Mouse (Mus musculus) hindbrain, embryonic 15.5 days (tissue): ENCODE data around the gene Erfe. TPM values are rescaled to one million over a fixed set of nuclear protein-coding genes. Genes with fewer than 3 reads are reported as not detected.

Experiments
- ATAC-seq: fragments of 200-750 bp; cut with Nextera tagmentation; 2 replicates; pipeline ENCODE4 v1.8.0; 2017; ENCODE audit warnings: low read depth, moderate number of reproducible peaks, moderate TSS enrichment; ENCODE audit not compliant: low FRiP score
- H3K27ac ChIP-seq: fragments of 300-500 bp; sonication (generic); replicated peaks from 2 replicates; pipeline ENCODE4 v1.5.1; 2015; ENCODE audit warnings: mild to moderate bottlenecking, inconsistent platforms
- H3K27me3 ChIP-seq: fragments of 300-500 bp; sonication (generic); 2 replicates; pipeline ENCODE4 v1.6.1; 2015; ENCODE audit warnings: control low read depth, inconsistent platforms
- H3K36me3 ChIP-seq: fragments of 300-500 bp; sonication (generic); 2 replicates; pipeline ENCODE4 v1.6.1; 2015; ENCODE audit warnings: control low read depth, inconsistent platforms
- H3K4me1 ChIP-seq: fragments of 300-500 bp; sonication (generic); replicated peaks from 2 replicates; pipeline ENCODE4 v1.6.1; 2015; ENCODE audit warnings: control low read depth, inconsistent platforms
- H3K4me2 ChIP-seq: fragments of 300-500 bp; sonication (generic); 2 replicates; pipeline ENCODE4 v1.6.1; 2015; ENCODE audit warnings: moderate library complexity, mild to moderate bottlenecking, inconsistent platforms
- H3K4me3 ChIP-seq: fragments of 300-500 bp; sonication (generic); 2 replicates; pipeline ENCODE4 v1.5.1; 2015; ENCODE audit warnings: mild to moderate bottlenecking, inconsistent platforms
- H3K9ac ChIP-seq: fragments of 300-500 bp; sonication (generic); 2 replicates; pipeline ENCODE4 v1.6.1; 2015; ENCODE audit warnings: inconsistent platforms
- H3K9me3 ChIP-seq: fragments of 300-500 bp; sonication (generic); 2 replicates; pipeline ENCODE4 v1.6.1; 2016; ENCODE audit warnings: control low read depth, inconsistent platforms
- WGBS: fragments of 180-500 bp; shearing (Covaris S2); methylation state at CpG from one replicate; pipeline ENCODE4 v1.1.7; 2015; 5-methylcytosine and 5-hydroxymethylcytosine counted together
- polyA plus RNA-seq: library from polyadenylated mRNA; unstranded; fragments of >200 nt; fragmentation: Nextera tagmentation; extraction: Ambion mirVana; gene quantifications from 2 replicates; pipeline ENCODE4 v1.2.1, GENCODE M21; 2015

Gene Erfe
- polyA plus RNA-seq, 1 experiment from 2014 or later, result 0.54 TPM

GRCm38 (mm10) chr1:91413898-91414594 is 47.8 kb downstream of the Erfe start, which contains the start of gene Hes6:
Gene Hes6 (minus strand): TSS chr1:91414038.
- H3K27me3 ChIP-seq, result no peaks in the 10 kb centered on the region
- H3K9ac ChIP-seq, result peak within 1 kb of the TSS; percentile 73
- H3K4me2 ChIP-seq, result peak within 1 kb of the TSS; percentile 94
- H3K9me3 ChIP-seq, result no peaks in the 10 kb centered on the region
- peak within 1 kb of the TSS; percentile 77 for H3K4me3 ChIP-seq
- under 1% methylated on average over 39 of the region's 39 CpGs for WGBS
- 0 out of 2 replicates have a peak, but pooled peaks cover 6% of the 10 kb centered on the region for H3K36me3 ChIP-seq
- peak within 1 kb of the TSS; percentile 91 for H3K27ac ChIP-seq
- peak; percentile 66 for ATAC-seq
- H3K4me1 ChIP-seq, result peaks cover 35% of the 10 kb centered on the region

- Histone ChIP-seq H3K9me3 (no peaks in the 10 kb centered on the region), H3K27ac (peak overlapping the region; percentile 91), H3K4me3 (no peak overlapping the region), H3K9ac (no peak overlapping the region), H3K27me3 (no peaks in the 10 kb centered on the region), H3K36me3 (0 out of 2 replicates have a peak, but pooled peaks cover 9% of the 10 kb centered on the region), H3K4me1 (peaks cover 35% of the 10 kb centered on the region), H3K4me2 (peak overlapping the region; percentile 94)
- ATAC-seq, result no peak
- WGBS, result 33% methylated on average over 4 of the region's 4 CpGs
Measured at GRCm38 (mm10) chr1:91414903-91415302, 48.7 kb downstream of the Erfe start.

DNA sequence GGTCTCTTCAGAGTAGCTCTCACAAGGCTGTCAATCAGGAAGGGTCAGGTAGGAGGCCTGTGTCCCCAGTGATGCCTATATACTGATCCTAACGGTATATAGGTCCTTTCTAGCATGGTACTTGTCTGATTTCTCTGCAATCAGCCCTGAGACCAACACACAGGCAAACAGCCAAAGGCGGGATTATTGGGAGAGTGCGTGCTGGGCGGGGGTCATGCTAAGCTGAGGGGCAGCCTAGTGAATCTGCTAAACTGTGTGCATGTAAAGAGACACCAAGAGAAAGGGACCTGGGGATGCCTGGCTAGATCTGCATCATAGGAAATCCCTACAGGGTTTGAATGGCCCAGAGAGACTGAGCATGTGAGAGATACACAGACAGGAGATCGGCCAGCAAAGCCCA is 49.1 kb downstream of the Erfe start:
- no peaks in the 10 kb centered on the region for H3K9me3 ChIP-seq
- H3K27ac ChIP-seq, result peak overlapping the region; percentile 91
- H3K4me3 ChIP-seq, result no peak overlapping the region
- H3K9ac ChIP-seq, result no peak overlapping the region
- 52% methylated on average over 5 of the region's 5 CpGs for WGBS
- peaks cover 35% of the 10 kb centered on the region for H3K4me1 ChIP-seq
- H3K27me3 ChIP-seq, result no peaks in the 10 kb centered on the region
- no peak for ATAC-seq
- 0 out of 2 replicates have a peak, but pooled peaks cover 13% of the 10 kb centered on the region for H3K36me3 ChIP-seq
- no peak overlapping the region for H3K4me2 ChIP-seq

DNA sequence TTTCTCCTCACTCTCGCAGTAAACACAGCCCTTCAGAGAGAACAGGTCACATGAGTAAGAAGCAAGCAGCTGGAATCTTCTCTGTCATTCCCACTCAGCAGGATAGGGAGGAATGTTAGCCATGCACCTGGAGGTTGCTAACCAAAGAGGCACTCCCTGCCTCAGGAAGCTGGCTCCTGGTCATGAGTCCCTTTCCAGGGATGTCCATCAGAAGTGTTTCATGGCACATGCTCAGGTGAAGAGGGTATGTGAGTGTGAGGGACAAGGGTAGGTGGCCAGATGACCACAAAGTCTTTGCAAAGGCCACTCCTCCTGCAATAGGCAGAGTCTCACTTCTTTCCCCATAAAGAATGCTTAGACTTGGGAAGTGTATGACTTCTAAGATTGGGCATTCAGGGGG is 51.8 kb downstream of the Erfe start:
- Histone ChIP-seq H3K27me3 (no peaks in the 10 kb centered on the region), H3K4me2 (no peak overlapping the region), H3K27ac (no peak overlapping the region), H3K9ac (no peak overlapping the region), H3K4me1 (peaks cover 22% of the 10 kb centered on the region), H3K36me3 (0 out of 2 replicates have a peak, but pooled peaks cover 13% of the 10 kb centered on the region), H3K9me3 (no peaks in the 10 kb centered on the region), H3K4me3 (no peak overlapping the region)
- ATAC-seq, result no peak
- WGBS, result 79% methylated on average over 1 of the region's 1 CpGs

DNA sequence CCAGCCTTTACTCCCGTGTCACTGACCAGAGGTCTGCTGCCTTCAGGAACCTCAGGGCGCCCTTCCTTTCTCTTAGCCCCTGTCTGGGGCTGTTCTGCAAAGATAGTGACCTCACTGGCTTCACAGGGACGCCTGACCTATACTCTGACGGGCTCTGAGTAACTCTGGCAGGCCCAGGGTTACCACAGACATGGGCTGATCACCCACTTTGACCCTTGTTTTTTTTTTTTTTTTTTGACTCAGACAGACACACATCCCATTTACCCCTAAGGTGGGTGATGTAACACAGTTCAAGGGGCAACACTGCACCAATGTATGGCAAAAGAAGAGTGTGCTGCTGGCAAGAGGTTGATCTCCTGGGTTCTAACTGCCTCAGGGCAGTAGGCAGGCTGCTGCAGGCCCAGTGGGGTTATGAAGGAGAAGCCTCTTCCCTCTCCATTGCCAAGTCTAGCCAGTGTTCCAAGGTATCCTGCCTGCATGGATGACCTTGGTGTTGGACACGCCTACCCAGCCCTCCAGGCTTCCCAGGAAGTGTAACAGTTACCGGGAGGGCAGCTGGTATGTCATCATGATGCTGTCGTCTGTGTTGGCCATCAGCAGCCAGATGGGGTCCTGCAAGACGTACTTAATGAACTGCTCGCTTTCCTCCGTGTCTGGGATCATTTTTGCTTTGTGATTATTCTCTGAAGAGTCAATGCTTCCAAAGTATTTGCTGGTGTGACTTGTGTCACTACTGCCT is 53.8 kb downstream of the Erfe start:
- no peak overlapping the region for H3K9ac ChIP-seq
- no peaks in the 10 kb centered on the region for H3K27me3 ChIP-seq
- no peak for ATAC-seq
- H3K4me3 ChIP-seq, result no peak overlapping the region
- H3K36me3 ChIP-seq, result 0 out of 2 replicates have a peak, but pooled peaks cover 13% of the 10 kb centered on the region
- WGBS, result 59% methylated on average over 10 of the region's 10 CpGs
- H3K9me3 ChIP-seq, result no peaks in the 10 kb centered on the region
- peaks cover 5% of the 10 kb centered on the region for H3K4me1 ChIP-seq
- H3K27ac ChIP-seq, result no peak overlapping the region
- H3K4me2 ChIP-seq, result no peak overlapping the region

DNA sequence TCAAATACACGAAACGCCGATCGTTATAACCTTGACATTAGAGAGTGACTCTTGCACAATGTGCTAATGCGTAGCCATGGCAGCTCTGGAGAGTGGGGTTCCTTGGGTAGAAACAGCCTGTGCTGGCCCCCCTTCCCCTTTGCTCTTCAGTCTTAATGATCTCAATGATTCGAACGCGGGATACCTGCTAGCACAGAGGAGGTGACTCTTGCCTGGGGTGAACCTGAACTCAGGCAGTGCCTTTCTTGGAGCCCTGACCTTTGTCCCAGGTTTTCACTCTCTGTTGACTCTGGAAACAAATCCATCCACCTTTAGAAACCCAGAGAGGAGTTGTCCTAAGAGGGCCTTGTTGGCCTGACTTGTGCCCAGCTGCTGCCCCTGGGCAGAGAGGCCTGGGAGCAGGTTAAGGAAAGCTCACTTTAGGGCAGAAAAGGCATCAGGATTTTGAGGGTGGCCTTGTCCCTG is 54.4 kb downstream of the Erfe start:
- Histone ChIP-seq H3K9me3 (no peaks in the 10 kb centered on the region), H3K27ac (no peak overlapping the region), H3K4me3 (no peak overlapping the region), H3K27me3 (no peaks in the 10 kb centered on the region), H3K4me1 (no peaks in the 10 kb centered on the region), H3K4me2 (no peak overlapping the region), H3K9ac (no peak overlapping the region), H3K36me3 (0 out of 2 replicates have a peak, but pooled peaks cover 13% of the 10 kb centered on the region)
- ATAC-seq, result no peak
- 88% methylated on average over 8 of the region's 8 CpGs for WGBS

Other genes with a start within 250 kb of the Erfe start
- gene Rbm44, start 221.3 kb upstream of the Erfe start, polyA plus RNA-seq, result 0.16 and 0.76 TPM in 2 replicates
- gene Ramp1, start 186.6 kb upstream of the Erfe start, polyA plus RNA-seq, result 13.7 and 13.8 TPM in 2 replicates
- gene Ube2f, start 116.1 kb upstream of the Erfe start, polyA plus RNA-seq, result 56.4 and 59.4 TPM in 2 replicates
- gene Scly, start 68.1 kb upstream of the Erfe start, polyA plus RNA-seq, result 11.9 and 13.5 TPM in 2 replicates
- 0.05 and 0.18 TPM in 2 replicates for gene Espnl, start 44.4 kb upstream of the Erfe start, polyA plus RNA-seq
- gene Klhl30, start 15.4 kb upstream of the Erfe start, polyA plus RNA-seq, result 0.09 and 0.13 TPM in 2 replicates
- 145 and 147 TPM in 2 replicates for gene Ilkap, start 32.4 kb downstream of the Erfe start, polyA plus RNA-seq
- gene Hes6, start 47.6 kb downstream of the Erfe start, polyA plus RNA-seq, result 172 and 212 TPM in 2 replicates
- 6.0 and 6.1 TPM in 2 replicates for gene Per2, start 92.9 kb downstream of the Erfe start, polyA plus RNA-seq
- gene Traf3ip1, start 128.2 kb downstream of the Erfe start, polyA plus RNA-seq, result 9.9 and 10.1 TPM in 2 replicates
- 12.9 and 13.0 TPM in 2 replicates for gene Asb1, start 174.1 kb downstream of the Erfe start, polyA plus RNA-seq